Mouse (Mus musculus) heart, embryonic 14.5 days (tissue): Measurements from ENCODE around the gene Rpl36a. TPM values are rescaled to one million over a fixed set of nuclear protein-coding genes. Genes with fewer than 3 reads are reported as not detected.

Experiments used
- ATAC-seq: fragments of 200-750 bp; cut with Nextera tagmentation; 2 replicates; pipeline ENCODE4 v1.8.0; 2017; ENCODE audit warnings: low read depth, moderate TSS enrichment; ENCODE audit not compliant: insufficient number of reproducible peaks, insufficient read depth, low FRiP score
- H3K27ac ChIP-seq, 2 experiments: fragments of 200-500 bp in 1 of 2; fragments of 300-500 bp in 1 of 2; sonication (generic) in 1 of 2; replicated peaks in 1 of 2; 2 replicates each; pipeline ENCODE4 v1.5.1; 2012 to 2014; ENCODE audit warnings: low read depth in 2 of 2, low read length in 2 of 2, control low read depth in 1 of 2, mild to moderate bottlenecking in 1 of 2, mixed read lengths in 1 of 2; ENCODE audit not compliant: control insufficient read depth in 1 of 2, insufficient read depth in 1 of 2
- H3K27me3 ChIP-seq: fragments of 300-500 bp; sonication (generic); 2 replicates; pipeline ENCODE4 v1.6.1; 2014; ENCODE audit warnings: mild to moderate bottlenecking, low read length, control low read depth; ENCODE audit not compliant: control insufficient read depth, insufficient read depth
- H3K36me3 ChIP-seq: fragments of 300-500 bp; sonication (generic); 2 replicates; pipeline ENCODE4 v1.6.1; 2014; ENCODE audit warnings: mild to moderate bottlenecking, control low read depth, low read length, mixed read lengths; ENCODE audit not compliant: control insufficient read depth, insufficient read depth
- H3K4me1 ChIP-seq, 2 experiments: fragments of 200-500 bp in 1 of 2; fragments of 300-500 bp in 1 of 2; sonication (generic) in 1 of 2; 2 replicates each; pipeline ENCODE4 v1.6.1; 2012 to 2014; ENCODE audit warnings: low read length in 2 of 2, control low read depth in 1 of 2, mixed read lengths in 1 of 2; ENCODE audit not compliant: control insufficient read depth in 2 of 2, insufficient read depth in 2 of 2
- H3K4me2 ChIP-seq: fragments of 300-500 bp; sonication (generic); 2 replicates; pipeline ENCODE4 v1.6.1; 2014; ENCODE audit warnings: mild to moderate bottlenecking, low read length
- H3K4me3 ChIP-seq, 2 experiments: fragments of 200-500 bp in 1 of 2; fragments of 300-500 bp in 1 of 2; sonication (generic) in 1 of 2; 2 replicates each; pipeline ENCODE4 v1.5.1; 2012 to 2014; ENCODE audit warnings: low read length in 2 of 2, mild to moderate bottlenecking in 2 of 2, control low read depth in 1 of 2, low read depth in 1 of 2, moderate library complexity in 1 of 2; ENCODE audit not compliant: control insufficient read depth in 1 of 2, insufficient read depth in 1 of 2
- H3K9ac ChIP-seq: fragments of 300-500 bp; sonication (generic); 2 replicates; pipeline ENCODE4 v1.6.1; 2014; ENCODE audit warnings: mild to moderate bottlenecking, low read length
- H3K9me3 ChIP-seq: fragments of 300-500 bp; sonication (generic); 2 replicates; pipeline ENCODE4 v1.6.1; 2016; ENCODE audit warnings: low read length, control low read depth; ENCODE audit not compliant: control insufficient read depth
- WGBS: fragments of 180-500 bp; shearing (Covaris S2); extraction: QIAGEN DNeasy Blood & Tissue Kit; methylation state at CpG from one replicate; pipeline ENCODE4 v1.1.7; 2014; 5-methylcytosine and 5-hydroxymethylcytosine counted together
- polyA plus RNA-seq: library from polyadenylated mRNA; unstranded; fragments of >200 nt; fragmentation: Nextera tagmentation; extraction: Ambion mirVana; gene quantifications from 2 replicates; pipeline ENCODE4 v1.2.1, GENCODE M21; 2014

Rpl36a gene
- polyA plus RNA-seq, 1 experiment from 2014 or later: 361 TPM

DNA sequence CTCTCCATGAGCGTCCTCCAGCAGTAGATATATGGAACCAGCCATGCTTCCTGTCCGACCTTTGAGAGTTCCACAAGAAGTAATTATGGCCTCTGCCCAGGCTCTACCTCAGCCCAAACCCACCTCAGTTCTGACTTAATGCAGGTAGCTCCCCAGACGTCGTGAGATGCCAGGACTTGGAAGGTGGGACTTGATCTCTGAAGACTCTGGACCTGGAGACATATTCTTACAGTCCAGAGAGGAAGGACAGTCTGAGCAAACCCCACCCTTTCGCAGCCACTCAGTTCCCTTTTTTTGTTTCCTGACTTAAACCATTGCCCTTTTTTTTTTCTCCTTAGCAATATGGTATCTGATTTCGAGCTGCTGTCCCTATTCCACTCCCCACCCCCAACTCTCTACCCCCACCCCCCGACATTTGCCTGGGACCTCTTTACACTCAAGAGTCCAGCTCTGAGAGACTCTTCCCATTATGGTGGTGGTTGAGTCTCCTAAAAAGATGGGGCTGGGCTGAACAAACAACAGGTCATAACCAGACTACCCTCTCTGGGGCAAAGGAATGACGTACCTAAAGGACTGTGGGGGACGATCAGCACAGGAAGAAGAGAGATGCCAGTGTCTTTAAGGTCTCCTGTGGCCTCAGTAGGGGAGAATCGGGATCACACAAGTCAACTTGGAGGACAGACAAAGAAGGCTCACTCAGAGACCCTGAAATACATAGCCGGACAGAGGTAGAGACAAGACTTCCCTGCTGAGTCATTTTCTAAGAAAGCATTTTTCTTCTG, 2.4 kb upstream of the Rpl36a start, which contains the start of gene Btk:
Btk (minus strand) TSS at position 683 of the 782 bp plus-strand sequence.
- Histone ChIP-seq H3K4me1 (0 out of 4 replicates have a peak, but pooled peaks cover 0 to 2% of the 10 kb centered on the region in 2 experiments), H3K4me3 (no peak within 1 kb of the TSS), H3K9ac (no peak within 1 kb of the TSS), H3K4me2 (no peak within 1 kb of the TSS), H3K27me3 (no peaks in the 10 kb centered on the region), H3K27ac (no peak within 1 kb of the TSS), H3K9me3 (no peaks in the 10 kb centered on the region), H3K36me3 (peaks cover 9% of the 10 kb centered on the region)
- no peak for ATAC-seq
- WGBS: 73% methylated on average over 11 of the region's 11 CpGs

DNA sequence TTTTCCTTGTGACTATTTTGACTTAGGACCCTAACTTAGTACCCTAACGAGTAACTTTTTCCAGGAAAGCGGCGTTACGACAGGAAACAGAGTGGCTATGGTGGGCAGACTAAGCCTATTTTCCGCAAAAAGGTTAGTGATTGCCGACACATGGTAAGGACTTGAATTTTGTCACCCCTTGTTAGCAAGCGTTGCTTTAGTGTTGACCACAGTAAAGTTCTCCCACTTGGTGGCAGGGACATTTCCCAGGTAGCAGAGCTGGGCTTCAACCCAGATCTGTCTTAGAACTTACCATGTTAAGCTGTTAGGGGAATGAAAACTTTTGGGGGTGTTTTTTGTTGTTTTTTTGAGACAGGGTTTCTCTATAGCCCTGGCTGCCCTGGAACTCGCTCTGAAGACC, 993 bp downstream of the Rpl36a start:
- Histone ChIP-seq H3K9me3 (no peaks in the 10 kb centered on the region), H3K36me3 (peaks cover 22% of the 10 kb centered on the region), H3K4me3 (peak overlapping the region; percentile 53 to 63), H3K4me1 (0 out of 4 replicates have a peak, but pooled peaks cover 0 to 2% of the 10 kb centered on the region in 2 experiments), H3K4me2 (peak overlapping the region; percentile 69), H3K27ac (no peak overlapping the region), H3K27me3 (no peaks in the 10 kb centered on the region), H3K9ac (peak overlapping the region; percentile 82)
- 33% methylated on average over 8 of the region's 8 CpGs for WGBS
- ATAC-seq: no peak

DNA sequence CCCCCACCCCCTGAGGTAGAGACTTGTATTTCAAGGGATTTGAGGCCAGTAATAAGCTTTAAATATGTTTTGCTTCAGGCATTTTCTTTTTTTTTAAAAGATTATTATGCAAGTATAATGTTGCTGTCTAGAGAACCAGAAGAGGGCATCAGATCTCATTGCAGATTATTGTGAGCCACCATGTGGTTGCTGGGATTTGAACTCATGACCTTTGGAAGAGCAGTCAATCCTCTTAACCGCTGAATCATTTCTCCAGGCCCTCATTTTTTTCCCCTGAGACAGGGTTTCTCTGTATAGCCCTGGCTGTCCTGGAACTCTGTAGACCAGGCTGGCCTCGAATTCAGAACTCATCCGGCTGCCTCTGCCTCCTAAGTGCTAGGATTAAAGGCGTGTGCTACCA, 2.8 kb downstream of the Rpl36a start:
- H3K9me3 ChIP-seq: no peaks in the 10 kb centered on the region
- no peak for ATAC-seq
- no peak overlapping the region for H3K4me2 ChIP-seq
- no peak overlapping the region for H3K4me3 ChIP-seq
- H3K27me3 ChIP-seq: no peaks in the 10 kb centered on the region
- H3K27ac ChIP-seq: no peak overlapping the region
- no peak overlapping the region for H3K9ac ChIP-seq
- H3K36me3 ChIP-seq: peaks cover 22% of the 10 kb centered on the region
- 0 out of 4 replicates have a peak, but pooled peaks cover 0 to 2% of the 10 kb centered on the region in 2 experiments for H3K4me1 ChIP-seq
- WGBS: 81% methylated on average over 4 of the region's 4 CpGs

- WGBS: 83% methylated on average over 3 of the region's 3 CpGs
- H3K27ac ChIP-seq: no peak overlapping the region
- H3K4me3 ChIP-seq: no peak overlapping the region
- no peak for ATAC-seq
- H3K9me3 ChIP-seq: no peaks in the 10 kb centered on the region
- peaks cover 22% of the 10 kb centered on the region for H3K36me3 ChIP-seq
- H3K9ac ChIP-seq: no peak overlapping the region
- H3K4me1 ChIP-seq: 0 out of 4 replicates have a peak, but pooled peaks cover 0 to 2% of the 10 kb centered on the region in 2 experiments
- H3K4me2 ChIP-seq: no peak overlapping the region
- H3K27me3 ChIP-seq: no peaks in the 10 kb centered on the region
Observed at GRCm38 (mm10) chrX:134588997-134589396, 3.5 kb downstream of the Rpl36a start.

DNA sequence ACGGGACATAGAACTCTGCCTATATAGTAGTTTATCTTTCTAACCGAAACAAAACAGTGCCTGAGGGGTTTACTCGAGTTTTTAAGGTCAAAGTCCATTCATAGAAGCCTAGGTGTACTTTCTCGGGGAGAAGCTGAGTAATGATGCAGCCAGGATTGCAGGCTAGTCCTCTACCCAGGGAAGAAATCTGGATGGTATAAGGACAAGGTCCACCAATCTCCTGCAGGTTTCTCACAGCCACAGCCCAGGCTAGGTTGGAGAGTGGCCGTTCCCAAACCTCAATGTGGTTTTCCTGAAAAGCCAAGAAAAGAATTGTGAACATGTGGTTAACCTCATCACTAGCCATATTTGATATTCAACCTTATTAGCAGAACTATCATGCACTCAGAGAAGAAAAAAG, 4.4 kb downstream of the Rpl36a start:
- WGBS: 57% methylated on average over 5 of the region's 5 CpGs
- Histone ChIP-seq H3K36me3 (peaks cover 22% of the 10 kb centered on the region), H3K9ac (no peak overlapping the region), H3K9me3 (no peaks in the 10 kb centered on the region), H3K4me3 (no peak overlapping the region), H3K27ac (no peak overlapping the region), H3K4me2 (no peak overlapping the region), H3K4me1 (0 out of 4 replicates have a peak, but pooled peaks cover 0 to 2% of the 10 kb centered on the region in 2 experiments), H3K27me3 (no peaks in the 10 kb centered on the region)
- ATAC-seq: no peak

GRCm38 (mm10) chrX:134599922-134600565, 14.6 kb downstream of the Rpl36a start:
- WGBS: 31% methylated on average over 10 of the region's 10 CpGs
- H3K4me3 ChIP-seq: peak overlapping the region; percentile 57 to 81
- H3K4me2 ChIP-seq: peak overlapping the region; percentile 69
- 0 out of 2 replicates have a peak, but pooled peaks cover 4% of the 10 kb centered on the region for H3K36me3 ChIP-seq
- no peaks in the 10 kb centered on the region for H3K27me3 ChIP-seq
- no peaks in the 10 kb centered on the region for H3K9me3 ChIP-seq
- peaks cover 0 to 2% of the 10 kb centered on the region in 2 experiments; a peak in 1 of 4 replicates for H3K4me1 ChIP-seq
- no peak for ATAC-seq
- no peak overlapping the region; a peak in 2 of 4 replicates for H3K27ac ChIP-seq
- H3K9ac ChIP-seq: peak overlapping the region; percentile 66

DNA sequence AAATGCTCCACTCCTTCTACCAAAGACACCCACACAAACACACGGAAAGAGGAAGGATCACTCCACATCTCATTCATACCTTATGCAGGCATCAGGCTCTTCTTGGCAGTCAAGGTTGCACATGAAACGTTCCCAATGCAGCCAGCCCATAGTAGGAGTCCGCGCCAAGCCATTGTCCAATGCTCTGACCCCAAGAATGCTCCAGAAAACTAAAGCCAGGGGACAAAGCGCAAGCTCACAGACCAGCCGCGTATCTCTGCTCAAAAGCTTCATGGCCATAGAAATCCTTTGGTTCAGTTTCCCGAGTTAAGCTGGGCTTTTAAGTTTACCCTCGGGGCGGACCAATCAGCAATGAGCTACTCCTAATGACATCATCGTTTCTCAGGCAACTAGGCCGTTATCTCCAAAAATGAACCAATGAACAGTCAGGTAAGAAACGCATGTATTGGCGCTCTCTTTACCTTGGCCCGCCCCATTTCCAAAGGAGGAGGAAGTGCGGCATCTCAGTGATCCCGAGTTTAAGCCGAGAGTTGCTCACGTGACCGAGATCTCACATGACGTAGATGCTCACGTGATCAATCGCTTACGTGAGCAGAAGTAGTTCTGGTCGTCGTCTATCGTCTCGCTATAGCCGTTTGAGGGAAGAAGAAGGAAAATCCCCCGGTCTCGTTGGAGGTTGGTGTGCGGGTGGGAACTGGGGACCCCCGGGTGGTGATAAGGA, 15.4 kb downstream of the Rpl36a start, which contains the start of the genes Gla and Hnrnph2:
Gla (minus strand) TSS at position 467 of the 721 bp plus-strand sequence.
Hnrnph2 (plus strand) TSS at position 521 of the 721 bp plus-strand sequence.
- Histone ChIP-seq H3K4me2 (peak within 1 kb of the TSS; percentile 69), H3K9me3 (no peaks in the 10 kb centered on the region), H3K27ac (peak within 1 kb of the TSS; percentile 72 to 90), H3K4me3 (peak within 1 kb of the TSS; percentile 57 to 81), H3K9ac (peak within 1 kb of the TSS; percentile 78), H3K36me3 (0 out of 2 replicates have a peak, but pooled peaks cover 4% of the 10 kb centered on the region), H3K27me3 (no peaks in the 10 kb centered on the region), H3K4me1 (peaks cover 0 to 2% of the 10 kb centered on the region in 2 experiments; a peak in 1 of 4 replicates)
- peak; percentile 96 for ATAC-seq
- 18% methylated on average over 33 of the region's 33 CpGs for WGBS
